Mouse (Mus musculus): ENCODE results near the gene Jade1.

DNA sequence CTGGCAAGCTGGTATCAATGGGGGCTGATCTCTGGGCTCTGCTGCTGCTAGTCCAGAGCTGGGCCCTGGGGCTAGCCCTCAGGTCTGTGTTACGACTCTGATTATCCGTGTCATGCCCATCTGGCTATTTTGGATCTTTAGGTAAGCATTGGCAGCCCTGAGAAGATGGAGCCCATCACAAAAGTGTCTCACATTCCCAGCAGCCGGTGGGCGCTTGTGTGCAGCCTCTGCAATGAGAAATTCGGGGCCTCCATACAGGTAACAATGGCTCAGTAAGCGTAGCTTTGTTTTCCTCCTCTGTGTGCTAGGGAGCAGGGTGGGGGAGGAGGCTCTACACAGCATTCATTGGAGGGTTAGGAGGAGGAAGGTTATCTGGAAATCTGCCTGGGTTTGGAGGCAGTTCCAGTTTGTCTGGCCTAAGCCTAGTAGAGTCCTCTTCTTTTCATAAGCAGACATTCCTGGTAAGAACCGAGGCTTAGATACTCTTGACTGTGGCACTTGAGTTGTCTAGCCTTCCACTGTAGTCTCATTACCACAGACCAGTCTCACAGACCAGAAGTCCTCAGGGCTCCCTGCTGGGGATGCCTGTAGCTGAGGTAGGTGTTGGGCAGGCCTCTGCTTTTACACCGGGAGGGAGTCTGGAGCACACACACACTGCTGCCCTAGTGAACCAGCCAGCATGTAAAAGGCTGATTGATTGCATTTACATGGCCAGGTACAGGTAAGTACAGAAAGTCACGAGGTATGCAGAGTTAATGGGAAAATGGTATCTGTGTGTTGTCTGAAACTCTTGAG lies 45.9 kb downstream of the Jade1 start:
- TF ChIP-seq POLR2A (IDR thresholded peaks at IDR 0.05; ENCODE audit: control insufficient read depth, extremely low read depth, insufficient read depth, low read length, poor library complexity) (no peak), CTCF (IDR thresholded peaks at IDR 0.05; ENCODE audit: borderline replicate concordance, control insufficient read depth, extremely low read depth, insufficient read depth, low read length, poor library complexity) (no peak)
